Mouse (Mus musculus) MEL (cell line): ENCODE results near the gene Hpcal1. TPM values are rescaled to one million over a fixed set of nuclear protein-coding genes. Genes with fewer than 3 reads are reported as not detected.

ENCODE experiments used
- DNase-seq: peaks from one replicate; pipeline ENCODE4 v3.0.0; 2011; ENCODE audit warnings: low read depth, low spot score
- H3K27ac ChIP-seq: 2 replicates; pipeline ENCODE4 v1.5.1; 2012; ENCODE audit warnings: low read depth, mild to moderate bottlenecking, control low read depth, low read length, moderate library complexity; ENCODE audit not compliant: control insufficient read depth
- H3K27me3 ChIP-seq, 2 experiments: fragments of 150-350 bp in 1 of 2; sonication (generic) in 1 of 2; 2 replicates each; pipeline ENCODE4 v1.6.1; 2012; ENCODE audit warnings: low read length in 2 of 2, mild to moderate bottlenecking in 2 of 2, improper control_type of control experiment in 1 of 2, moderate library complexity in 1 of 2; ENCODE audit not compliant: insufficient read depth in 2 of 2, control insufficient read depth in 1 of 2
- H3K36me3 ChIP-seq, 2 experiments: 2 replicates each; pipeline ENCODE4 v1.6.1; 2012 to 2014; ENCODE audit warnings: low read length in 2 of 2, improper control_type of control experiment in 1 of 2, inconsistent platforms in 1 of 2, mild to moderate bottlenecking in 1 of 2; ENCODE audit not compliant: insufficient read depth in 2 of 2, control insufficient read depth in 1 of 2
- H3K4me1 ChIP-seq, 2 experiments: fragments of 150-350 bp in 1 of 2; sonication (generic) in 1 of 2; 2 replicates each; pipeline ENCODE4 v1.6.1; 2012; ENCODE audit warnings: low read length in 2 of 2, improper control_type of control experiment in 1 of 2, mild to moderate bottlenecking in 1 of 2; ENCODE audit not compliant: insufficient read depth in 2 of 2, control insufficient read depth in 1 of 2
- H3K4me3 ChIP-seq, 2 experiments: fragments of 150-350 bp in 1 of 2; sonication (generic) in 1 of 2; 2 replicates each; pipeline ENCODE4 v1.5.1; 2012; ENCODE audit warnings: low read depth in 2 of 2, low read length in 2 of 2, mild to moderate bottlenecking in 2 of 2, moderate library complexity in 2 of 2, control low read depth in 1 of 2, improper control_type of control experiment in 1 of 2; ENCODE audit not compliant: control insufficient read depth in 1 of 2, insufficient read depth in 1 of 2
- H3K79me2 ChIP-seq: 2 replicates; pipeline ENCODE4 v1.6.1; 2012; ENCODE audit warnings: mild to moderate bottlenecking, low read length, moderate library complexity; ENCODE audit not compliant: control insufficient read depth, poor library complexity, insufficient read depth
- H3K9ac ChIP-seq: 2 replicates; pipeline ENCODE4 v1.6.1; 2012; ENCODE audit warnings: low read depth, mild to moderate bottlenecking, control low read depth, low read length, moderate library complexity; ENCODE audit not compliant: control insufficient read depth, poor library complexity, severe bottlenecking
- H3K9me3 ChIP-seq: fragments of 150-350 bp; sonication (generic); replicated peaks from 2 replicates; pipeline ENCODE4 v1.6.1; 2012; ENCODE audit warnings: mild to moderate bottlenecking, low read length, improper control_type of control experiment, moderate library complexity; ENCODE audit not compliant: insufficient read depth
- BHLHE40 ChIP-seq: IDR thresholded peaks from 2 replicates; pipeline ENCODE4 v1.6.1; 2012; ENCODE audit warnings: low read depth, mild to moderate bottlenecking, inconsistent platforms, low read length, improper control_type of control experiment, borderline replicate concordance
- CHD1 ChIP-seq: IDR thresholded peaks from 2 replicates; pipeline ENCODE4 v1.6.1; 2012; ENCODE audit warnings: low read depth, mild to moderate bottlenecking, inconsistent platforms, low read length, improper control_type of control experiment
- CHD2 ChIP-seq: IDR thresholded peaks from 2 replicates; pipeline ENCODE4 v1.6.1; 2011; ENCODE audit warnings: low read length, improper control_type of control experiment
- E2F4 ChIP-seq: IDR thresholded peaks from 2 replicates; pipeline ENCODE4 v1.6.1; 2011; ENCODE audit warnings: low read depth, low read length, improper control_type of control experiment, borderline replicate concordance
- ELF1 ChIP-seq: IDR thresholded peaks from 2 replicates; pipeline ENCODE4 v1.6.1; 2014; ENCODE audit warnings: low read depth, mild to moderate bottlenecking, inconsistent platforms, low read length, improper control_type of control experiment, moderate library complexity
- EP300 ChIP-seq, 2 experiments: IDR thresholded peaks; 2 replicates each; pipeline ENCODE4 v1.6.1; 2011; ENCODE audit warnings: improper control_type of control experiment in 2 of 2, low read length in 2 of 2, low read depth in 1 of 2, mild to moderate bottlenecking in 1 of 2
- ETS1 ChIP-seq: IDR thresholded peaks from 2 replicates; pipeline ENCODE4 v1.6.1; 2012; ENCODE audit warnings: low read depth, mild to moderate bottlenecking, inconsistent platforms, low read length, improper control_type of control experiment, moderate library complexity
- GABPA ChIP-seq: IDR thresholded peaks from 2 replicates; pipeline ENCODE4 v1.6.1; 2012; ENCODE audit warnings: low read depth, mild to moderate bottlenecking, inconsistent platforms, low read length, improper control_type of control experiment, moderate library complexity
- GATA1 ChIP-seq: IDR thresholded peaks from 2 replicates; pipeline ENCODE4 v1.6.1; 2011; ENCODE audit warnings: low read depth, low read length, improper control_type of control experiment
- HCFC1 ChIP-seq: IDR thresholded peaks from 2 replicates; pipeline ENCODE4 v1.6.1; 2012; ENCODE audit warnings: low read depth, mild to moderate bottlenecking, inconsistent platforms, low read length, improper control_type of control experiment, moderate library complexity
- KAT2A ChIP-seq: conservative IDR thresholded peaks from 2 replicates; pipeline ENCODE4 v1.6.1; 2012; ENCODE audit warnings: low read depth, low read length, improper control_type of control experiment, inconsistent platforms
- MAX ChIP-seq: IDR thresholded peaks from 2 replicates; pipeline ENCODE4 v1.6.1; 2011; ENCODE audit warnings: low read length, improper control_type of control experiment
- MAZ ChIP-seq: IDR thresholded peaks from 2 replicates; pipeline ENCODE4 v1.6.1; 2012; ENCODE audit warnings: low read depth, mild to moderate bottlenecking, inconsistent platforms, low read length, improper control_type of control experiment
- MEF2A ChIP-seq: IDR thresholded peaks from 2 replicates; pipeline ENCODE4 v1.6.1; 2014; ENCODE audit warnings: low read depth, mild to moderate bottlenecking, inconsistent platforms, low read length, improper control_type of control experiment; ENCODE audit not compliant: poor library complexity, insufficient replicate concordance, severe bottlenecking; ENCODE audit errors: extremely low read depth
- MYB ChIP-seq: IDR thresholded peaks from 2 replicates; pipeline ENCODE4 v1.6.1; 2011; ENCODE audit warnings: mild to moderate bottlenecking, low read depth, low read length, improper control_type of control experiment
- MYC ChIP-seq: IDR thresholded peaks from 2 replicates; pipeline ENCODE4 v1.6.1; 2011; ENCODE audit warnings: low read depth, mild to moderate bottlenecking, low read length, improper control_type of control experiment, moderate library complexity
- NELFE ChIP-seq: IDR thresholded peaks from 2 replicates; pipeline ENCODE4 v1.6.1; 2011; ENCODE audit warnings: low read depth, low read length, improper control_type of control experiment
- POLR2AphosphoS2 ChIP-seq: IDR thresholded peaks from 2 replicates; pipeline ENCODE4 v1.6.1; 2011; ENCODE audit warnings: low read length, improper control_type of control experiment
- RAD21 ChIP-seq: IDR thresholded peaks from 2 replicates; pipeline ENCODE4 v1.6.1; 2011; ENCODE audit warnings: mild to moderate bottlenecking, low read depth, low read length, improper control_type of control experiment
- RCOR1 ChIP-seq: IDR thresholded peaks from 2 replicates; pipeline ENCODE4 v1.6.1; 2012; ENCODE audit warnings: low read depth, mild to moderate bottlenecking, inconsistent platforms, low read length, improper control_type of control experiment
- SIN3A ChIP-seq: IDR thresholded peaks from 2 replicates; pipeline ENCODE4 v1.6.1; 2012; ENCODE audit warnings: low read length, improper control_type of control experiment, inconsistent platforms
- TCF12 ChIP-seq: IDR thresholded peaks from 2 replicates; pipeline ENCODE4 v1.6.1; 2014; ENCODE audit warnings: low read depth, mild to moderate bottlenecking, inconsistent platforms, low read length, improper control_type of control experiment, moderate library complexity
- UBTF ChIP-seq: IDR thresholded peaks from 2 replicates; pipeline ENCODE4 v1.6.1; 2012; ENCODE audit warnings: low read depth, mild to moderate bottlenecking, inconsistent platforms, low read length, improper control_type of control experiment, moderate library complexity, borderline replicate concordance; ENCODE audit not compliant: insufficient read depth
- ZKSCAN1 ChIP-seq: IDR thresholded peaks from 2 replicates; pipeline ENCODE4 v1.6.1; 2012; ENCODE audit warnings: low read depth, mild to moderate bottlenecking, inconsistent platforms, low read length, improper control_type of control experiment, moderate library complexity
- ZNF384 ChIP-seq: IDR thresholded peaks from 2 replicates; pipeline ENCODE4 v1.6.1; 2012; ENCODE audit warnings: low read depth, mild to moderate bottlenecking, inconsistent platforms, low read length, improper control_type of control experiment
- polyA plus RNA-seq, 2 experiments: library from polyadenylated mRNA; stranded (reverse) in 1 of 2; unstranded in 1 of 2; fragments of >175 nt in 1 of 2; fragments of >200 nt in 1 of 2; gene quantifications; 2 replicates each; pipeline versions ENCODE4 v1.2.1 to v1.2.4; 2012; ENCODE audit warnings: low replicate concordance in 2 of 2, low read depth in 1 of 2; ENCODE audit not compliant: insufficient read length in 2 of 2, insufficient read depth in 1 of 2, missing spikeins in 1 of 2
- total RNA-seq: library from RNA; depleted of rRNA; stranded (reverse); fragments of 300-350 nt; gene quantifications from 2 replicates; pipeline ENCODE4 v1.2.3, GENCODE M21; 2012

Gene Hpcal1
- total and polyA plus RNA-seq, 3 experiments = 9.1 to 23.0 TPM; not detected in 1

- no peak for TF ChIP-seq GATA1
- no peak for TF ChIP-seq CHD2
- TF ChIP-seq TCF12 = no peak
- TF ChIP-seq RCOR1 = no peak
- no peak for TF ChIP-seq NELFE
- TF ChIP-seq KAT2A = no peak
- no peak for TF ChIP-seq GABPA
- TF ChIP-seq ZKSCAN1 = no peak
- no peak for TF ChIP-seq CHD1
- no peak for TF ChIP-seq EP300 (IDR thresholded peaks at IDR 0.05; ENCODE audit: low read depth in 1 of 2, low read length in 2 of 2)
- no peak for TF ChIP-seq MAZ
- no peak for TF ChIP-seq MYC
- no peak for TF ChIP-seq ZNF384
- TF ChIP-seq SIN3A = no peak
- no peak for TF ChIP-seq MEF2A
- TF ChIP-seq UBTF = no peak
- Histone ChIP-seq H3K27ac (no peak overlapping the region), H3K4me1 (no peaks in the 10 kb centered on the region)
These were observed 71.8 kb downstream of the Hpcal1 start for GRCm38 (mm10) chr12:17762286-17762933.

GRCm38 (mm10) chr12:17763054-17763453, 72.4 kb downstream of the Hpcal1 start:
- no peak overlapping the region for H3K9ac ChIP-seq
- DNase-seq = no peak
- H3K36me3 ChIP-seq = no peaks in the 10 kb centered on the region
- H3K27ac ChIP-seq = no peak overlapping the region
- TF ChIP-seq CHD2 = no peak
- no peak for TF ChIP-seq GATA1
- TF ChIP-seq MAZ = no peak
- TF ChIP-seq ELF1 = no peak
- TF ChIP-seq ETS1 = no peak
- no peak for TF ChIP-seq RCOR1
- no peak for TF ChIP-seq RAD21
- TF ChIP-seq BHLHE40 = no peak
- no peak for TF ChIP-seq UBTF
- no peak for TF ChIP-seq HCFC1
- TF ChIP-seq KAT2A = no peak
- no peak for TF ChIP-seq ZKSCAN1
- TF ChIP-seq POLR2AphosphoS2 = no peak
- no peak for TF ChIP-seq EP300 (IDR thresholded peaks at IDR 0.05; ENCODE audit: low read depth in 1 of 2, low read length in 2 of 2)
- no peak for TF ChIP-seq MYB
- TF ChIP-seq MEF2A = no peak
- TF ChIP-seq GABPA = no peak
- TF ChIP-seq MAX = no peak
- TF ChIP-seq TCF12 = no peak
- no peak for TF ChIP-seq E2F4
- no peaks in the 10 kb centered on the region for H3K4me1 ChIP-seq
- H3K27me3 ChIP-seq = no peaks in the 10 kb centered on the region
- no peaks in the 10 kb centered on the region for H3K79me2 ChIP-seq
- no peaks in the 10 kb centered on the region for H3K9me3 ChIP-seq
- no peak overlapping the region for H3K4me3 ChIP-seq

More at GRCm38 (mm10) chr12:17762286-17762933, 71.8 kb downstream of the Hpcal1 start:
- Histone ChIP-seq H3K9ac (no peak overlapping the region), H3K27me3 (no peaks in the 10 kb centered on the region), H3K9me3 (no peaks in the 10 kb centered on the region), H3K4me3 (no peak overlapping the region), H3K79me2 (no peaks in the 10 kb centered on the region), H3K36me3 (no peaks in the 10 kb centered on the region)
- no peak for DNase-seq
